Mouse (Mus musculus) embryonic fibroblast, embryonic 13.5 days (primary cell): ENCODE data around the gene Lct.

ENCODE experiments used
- CTCF ChIP-seq: IDR thresholded peaks from 2 replicates; pipeline ENCODE4 v1.5.1; 2011; ENCODE audit warnings: mild to moderate bottlenecking, control low read depth, low read length, moderate library complexity, borderline replicate concordance; ENCODE audit not compliant: insufficient read depth
- POLR2A ChIP-seq: IDR thresholded peaks from 2 replicates; pipeline ENCODE4 v1.6.1; 2011; ENCODE audit warnings: low read depth, mild to moderate bottlenecking, control low read depth, low read length, moderate library complexity

- TF ChIP-seq CTCF (no peak), POLR2A (no peak)
Measured at GRCm38 (mm10) chr1:128270731-128271130, 57.4 kb downstream of the Lct start.
